In the genomic region with DNA sequence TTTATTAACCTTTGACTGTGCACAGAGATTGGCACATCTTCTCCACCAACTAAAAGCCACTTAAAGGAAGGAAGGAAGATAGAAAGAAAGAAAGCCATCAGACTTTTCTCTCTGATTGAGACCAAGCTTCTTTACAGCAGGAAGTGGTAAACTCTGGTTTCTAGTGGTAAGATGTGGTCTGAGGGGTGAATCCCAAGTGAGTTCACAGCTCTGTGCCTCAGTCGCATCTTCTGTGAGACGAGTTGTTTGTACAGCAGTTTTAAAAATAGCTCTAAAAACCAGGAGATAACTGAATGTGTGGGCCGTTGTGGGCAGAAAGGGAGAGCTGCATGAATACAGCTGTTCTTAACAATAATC, we compare ENCODE assay signal across 13 mouse cellular contexts.
DNase-seq lines count a peak whose midpoint lies in the region; ATAC-seq and TF ChIP-seq lines count a peak whose summit lies in the region.
"Had no signal": no experiment of that assay in that cellular context is flagged by ENCODE, and none has a peak within 500 bp of the region (broad histone marks: within the 10 kb centered on the region; RNA-seq: fewer than 3 reads in every experiment).

No protein-coding gene starts in this region.

- no peak for DNase-seq in heart, adult 18-20 months
- peak; percentile 43 to 62 for DNase-seq in natural killer cell, adult 2 months (ENCODE audit: low spot score in 2 of 2)
- DNase-seq in spleen, adult 18-20 months: no peak
- no peak for DNase-seq in ovary, adult 18-20 months (ENCODE audit: low spot score)
- no peak for DNase-seq in layer of hippocampus, postnatal 25 days (ENCODE audit: extremely low spot score in 1 of 2, low spot score in 1 of 2)
- DNase-seq: adrenal gland, adult 8-10 months; cerebellum, adult 11 months; gastrocnemius, postnatal 36 days; kidney, adult 9 months; liver, embryonic 13.5 days had no signal

- no peak overlapping the region for H3ac ChIP-seq in C2C12 (ENCODE audit: control insufficient read depth, insufficient read length, low read depth)

- H3K27me3 ChIP-seq in heart, embryonic 16.5 days (ENCODE audit: control insufficient read depth, insufficient read depth, low read length): no peaks in the 10 kb centered on the region
- no peaks in the 10 kb centered on the region for H3K27me3 ChIP-seq in C2C12 (ENCODE audit: control insufficient read depth, insufficient read depth, insufficient read length)
- H3K27me3 ChIP-seq: liver, embryonic 13.5 days had no signal

- peaks cover 43% of the 10 kb centered on the region for H3K79me2 ChIP-seq in C2C12 (ENCODE audit: control insufficient read depth, insufficient read depth)

- H3K9ac ChIP-seq in heart, embryonic 16.5 days (ENCODE audit: low read length): no peak overlapping the region
- H3K9ac ChIP-seq: liver, embryonic 13.5 days had no signal

- peaks cover 19% of the 10 kb centered on the region for H3K4me1 ChIP-seq in heart, embryonic 16.5 days (ENCODE audit: control insufficient read depth, insufficient read depth, low read length)
- H3K4me1 ChIP-seq: liver, embryonic 13.5 days had no signal

- WGBS in heart, embryonic 16.5 days: 8% methylated on average over 3 of the region's 3 CpGs

- ATAC-seq in heart, embryonic 16.5 days (replicated peaks; ENCODE audit: extremely low read depth, insufficient read depth, low FRiP score): no peak
- peak; percentile 95 for ATAC-seq in activated CD4-positive, CD25-positive, alpha-beta regulatory T cell, adult 4 months

- no peaks in the 10 kb centered on the region for H3K9me3 ChIP-seq in heart, embryonic 16.5 days (replicated peaks; ENCODE audit: control insufficient read depth, low read length)
- H3K9me3 ChIP-seq: liver, embryonic 13.5 days had no signal

- peaks cover 26% of the 10 kb centered on the region for H3K79me3 ChIP-seq in C2C12 (ENCODE audit: low read depth)

- no peak for TF ChIP-seq CTCF in C2C12 (IDR thresholded peaks at IDR 0.05; ENCODE audit: control insufficient read depth, insufficient read depth, insufficient read length)

- H3K4me3 ChIP-seq in heart, embryonic 16.5 days (ENCODE audit: low read length): no peak overlapping the region
- H3K4me3 ChIP-seq in C2C12 (ENCODE audit: insufficient read depth, poor library complexity, severe bottlenecking): no peak overlapping the region
- H3K4me3 ChIP-seq: liver, embryonic 13.5 days had no signal

- H3K36me3 ChIP-seq in heart, embryonic 16.5 days (ENCODE audit: control insufficient read depth, insufficient read depth): no peaks in the 10 kb centered on the region
- peaks cover 8% of the 10 kb centered on the region for H3K36me3 ChIP-seq in C2C12 (ENCODE audit: control insufficient read depth, insufficient read depth)
- H3K36me3 ChIP-seq: liver, embryonic 13.5 days had no signal

- H3K4me2 ChIP-seq in heart, embryonic 16.5 days (ENCODE audit: low read depth, low read length): no peak overlapping the region
- H3K4me2 ChIP-seq: liver, embryonic 13.5 days had no signal

- H3K27ac ChIP-seq in heart, embryonic 16.5 days (ENCODE audit: low read length): peak overlapping the region; percentile 16; the same call in 1 of the 2 replicates
- H3K27ac ChIP-seq: liver, embryonic 13.5 days had no signal

TF ChIP-seq in C2C12, 6 proteins besides CTCF, POLR2A, EP300 and RAD21:
- TF ChIP-seq FOSL1 (IDR thresholded peaks at IDR 0.05; ENCODE audit: insufficient read depth, low read length, poor library complexity, severe bottlenecking): no peak
- TF ChIP-seq MYOD1 (IDR thresholded peaks at IDR 0.05; ENCODE audit: control insufficient read depth, insufficient read length, low read depth): peak; percentile 64
- TF ChIP-seq CEBPB (IDR thresholded peaks at IDR 0.05; ENCODE audit: low read depth): no peak
- TF ChIP-seq USF1 (IDR thresholded peaks at IDR 0.05; ENCODE audit: low read depth): no peak
- no peak for TF ChIP-seq MYOG (IDR thresholded peaks at IDR 0.05; ENCODE audit: control insufficient read depth, extremely low read depth, insufficient read length)
- no peak for TF ChIP-seq MAX (IDR thresholded peaks at IDR 0.05)

Comparison
In these comparisons a context has a peak if more than half of its experiments do, and no peak if none do; other contexts are left out.
1. DNase-seq: peak in natural killer cell, adult 2 months (2 of 2); none in heart, adult 18-20 months (0 of 2), spleen, adult 18-20 months (0 of 2), ovary, adult 18-20 months (single experiment) and layer of hippocampus, postnatal 25 days (0 of 2).